Mouse (Mus musculus): ENCODE results near the gene Ms4a10.

DNA sequence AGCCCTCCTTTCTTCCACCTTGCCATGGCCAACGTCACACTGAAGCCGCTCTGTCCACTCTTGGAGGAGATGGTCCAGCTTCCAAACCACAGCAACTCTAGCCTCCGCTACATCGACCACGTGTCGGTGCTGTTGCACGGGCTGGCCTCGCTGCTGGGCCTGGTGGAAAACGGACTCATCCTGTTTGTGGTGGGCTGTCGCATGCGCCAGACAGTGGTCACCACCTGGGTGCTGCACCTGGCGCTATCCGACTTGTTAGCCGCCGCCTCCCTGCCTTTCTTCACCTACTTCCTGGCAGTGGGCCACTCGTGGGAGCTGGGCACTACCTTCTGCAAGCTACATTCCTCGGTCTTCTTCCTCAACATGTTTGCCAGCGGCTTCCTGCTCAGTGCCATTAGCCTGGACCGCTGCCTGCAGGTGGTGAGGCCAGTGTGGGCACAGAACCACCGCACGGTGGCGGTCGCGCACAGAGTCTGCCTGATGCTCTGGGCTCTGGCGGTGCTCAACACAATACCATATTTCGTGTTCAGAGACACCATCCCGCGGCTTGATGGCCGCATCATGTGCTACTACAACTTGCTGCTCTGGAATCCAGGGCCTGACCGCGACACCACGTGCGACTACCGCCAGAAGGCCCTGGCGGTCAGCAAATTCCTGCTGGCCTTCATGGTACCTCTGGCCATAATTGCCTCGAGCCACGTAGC, 34.2 kb downstream of the Ms4a10 start:
- no peak for TF ChIP-seq POLR2A (IDR thresholded peaks at IDR 0.05; ENCODE audit: low read depth, low read length)
- TF ChIP-seq CTCF (IDR thresholded peaks at IDR 0.05; ENCODE audit: extremely low read depth, insufficient read length, insufficient replicate concordance, low read depth, low read length): peak; percentile 71

Data from small intestine, adult 2 months (tissue).